Mouse (Mus musculus) liver (tissue): Measurements from ENCODE around the gene Olfr1532-ps1.
"Not testable (repeated sequence)": the region's sequence is repeated elsewhere in the genome, so short reads cannot be mapped to it uniquely, and the experiment has no call there.

Experiments used
- DNase-seq: peaks from one replicate; pipeline ENCODE4 v3.0.0-alpha.2; 2020; ENCODE audit warnings: mixed read lengths

The Olfr1532-ps1 gene

DNA sequence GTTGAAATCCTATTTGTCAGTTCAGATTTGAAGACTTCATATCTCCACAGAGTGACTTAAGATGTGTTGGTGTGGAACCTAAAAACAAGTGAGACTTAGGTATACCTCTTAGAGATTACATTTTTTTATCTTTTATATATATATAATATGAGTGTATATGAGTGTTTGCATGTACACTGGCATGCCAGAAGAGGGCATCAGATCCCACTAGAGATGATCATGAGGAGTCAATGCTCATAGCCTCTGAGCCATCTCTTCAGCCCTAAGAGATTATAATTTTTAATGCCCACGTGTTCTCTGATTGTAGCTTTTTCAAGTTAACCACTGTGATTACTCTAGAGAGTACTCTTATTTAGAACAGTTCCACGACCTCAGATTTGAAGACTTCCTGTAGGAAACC lies at the start of gene Olfr1532-ps1:
Gene Olfr1532-ps1, plus strand, starts transcription at position 326 of the 400 bp plus-strand sequence.
- no peak for DNase-seq

DNA sequence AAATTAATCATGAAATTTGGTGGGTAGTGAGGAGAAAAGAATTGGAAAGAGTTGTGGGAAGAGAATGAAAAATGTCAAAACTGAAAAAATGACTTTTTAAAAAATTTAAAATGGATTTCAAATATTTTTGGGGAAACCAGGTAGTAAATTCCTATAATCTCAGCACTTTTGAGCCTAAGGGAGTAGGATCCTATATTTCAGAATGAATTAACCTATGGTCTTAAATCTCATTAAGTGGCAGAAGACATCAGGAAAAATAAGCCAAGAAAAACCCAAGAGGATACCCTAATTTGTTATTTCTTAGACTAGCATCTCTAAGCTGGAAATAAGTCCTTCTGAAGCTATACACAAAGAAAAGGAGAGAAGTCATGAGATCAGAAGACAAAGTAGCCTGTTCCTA lies 44.9 kb upstream of the Olfr1532-ps1 start, which contains the start of gene Olfr704:
Gene Olfr704, plus strand, starts transcription at position 301 of the 400 bp plus-strand sequence.
- no peak for DNase-seq

- DNase-seq = no peak
Measured at GRCm38 (mm10) chr7:106876791-106877190, 31.0 kb upstream of the Olfr1532-ps1 start, which contains the start of gene Olfr705. TSS of gene Olfr705 (minus strand) at chr7:106876891.

GRCm38 (mm10) chr7:106888062-106888461 lies 19.7 kb upstream of the Olfr1532-ps1 start, which contains the start of gene Olfr706:
TSS of gene Olfr706 (minus strand) at chr7:106888162.
- DNase-seq = no peak

DNA sequence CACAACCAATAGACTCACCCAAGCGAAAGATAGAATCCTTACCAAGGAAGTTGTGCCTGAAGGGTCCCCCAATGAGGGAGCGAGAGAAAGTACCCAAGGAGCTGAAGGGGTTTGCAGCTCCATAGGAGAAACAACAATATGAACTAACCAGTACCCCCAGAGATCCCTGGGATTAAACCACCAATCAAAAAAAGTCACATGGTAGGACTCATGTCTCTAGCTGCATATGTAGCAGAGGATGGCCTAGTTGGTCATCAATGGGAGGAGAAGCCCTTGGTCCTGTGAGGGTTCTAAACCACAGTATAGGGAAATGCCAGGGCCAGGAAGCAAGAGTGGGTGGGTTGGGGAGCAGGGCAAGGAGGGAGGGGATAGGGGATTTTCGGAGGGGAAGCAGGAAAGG lies 6.7 kb upstream of the Olfr1532-ps1 start, which contains the start of gene Olfr707:
Gene Olfr707, minus strand, starts transcription at position 101 of the 400 bp plus-strand sequence.
- DNase-seq = not testable (repeated sequence)

DNA sequence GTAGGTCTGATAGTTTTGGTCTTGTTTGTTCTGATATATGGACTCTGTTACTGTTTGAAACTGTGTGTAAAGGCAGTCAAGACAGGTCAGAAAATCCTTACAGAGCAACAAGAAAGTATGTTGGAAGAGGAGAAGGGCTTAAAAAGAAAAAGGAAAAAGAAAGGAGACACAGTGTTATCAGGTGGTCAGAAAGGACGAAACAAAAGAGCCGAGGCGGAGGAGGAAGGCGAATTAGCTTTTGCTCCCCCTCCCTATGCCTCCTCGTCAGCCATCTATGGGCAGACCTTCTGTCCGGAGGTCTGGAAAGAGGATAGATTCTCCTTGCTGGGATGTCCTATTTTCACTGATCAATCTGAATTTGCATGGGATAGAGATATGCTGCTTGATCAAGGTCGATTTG lies 13.2 kb downstream of the Olfr1532-ps1 start:
- DNase-seq = not testable (repeated sequence)

DNA sequence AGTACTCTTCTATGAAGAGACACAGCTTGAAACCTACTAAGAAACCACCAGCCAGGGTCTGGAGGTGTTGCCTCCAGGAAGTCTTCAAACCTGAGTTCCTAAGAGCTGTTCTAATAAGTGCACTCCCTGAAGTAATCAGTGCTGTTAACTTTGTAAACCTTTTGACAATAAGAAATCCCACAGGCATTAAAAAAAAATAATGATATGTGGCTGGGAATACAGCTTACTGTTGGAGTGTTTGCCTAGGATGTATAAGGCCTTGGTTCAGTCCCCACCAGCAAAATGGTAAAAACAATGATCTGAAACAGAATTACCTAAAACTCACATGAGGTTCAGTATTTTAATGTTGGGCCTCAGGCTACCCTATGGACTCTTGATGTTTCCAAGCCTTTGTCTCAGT lies 24.3 kb downstream of the Olfr1532-ps1 start, which contains the start of gene Olfr709-ps1:
Gene Olfr709-ps1, minus strand, starts transcription at position 101 of the 400 bp plus-strand sequence.
- no peak for DNase-seq

GRCm38 (mm10) chr7:106948212-106948611 lies 40.4 kb downstream of the Olfr1532-ps1 start, which contains the start of gene Olfr710:
TSS of gene Olfr710 (minus strand) at chr7:106948312.
- no peak for DNase-seq

DNA sequence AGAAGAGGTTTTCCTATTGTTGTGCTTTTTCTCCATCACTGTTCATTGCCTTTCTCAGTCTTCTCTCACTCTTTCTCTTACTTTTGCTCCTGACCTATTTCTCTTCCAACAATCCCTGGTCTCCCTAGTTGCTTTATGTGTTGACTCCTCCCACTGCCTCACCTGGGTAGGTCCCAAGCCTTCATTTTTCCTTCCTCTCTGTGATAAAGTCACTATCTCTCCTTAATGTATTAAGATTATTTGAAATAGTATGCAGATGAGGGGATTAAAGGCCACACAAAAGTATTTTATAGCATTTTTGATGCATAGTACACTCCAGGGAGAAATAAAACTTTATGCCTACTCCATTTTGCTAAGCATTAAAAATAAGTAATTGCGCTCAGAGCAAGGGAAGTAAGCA lies 56.0 kb downstream of the Olfr1532-ps1 start, which contains the start of gene Olfr6:
Gene Olfr6, minus strand, starts transcription at position 101 of the 400 bp plus-strand sequence.
- no peak for DNase-seq
